Comparison of ENCODE assay signal across 9 mouse cellular contexts in the genomic region with DNA sequence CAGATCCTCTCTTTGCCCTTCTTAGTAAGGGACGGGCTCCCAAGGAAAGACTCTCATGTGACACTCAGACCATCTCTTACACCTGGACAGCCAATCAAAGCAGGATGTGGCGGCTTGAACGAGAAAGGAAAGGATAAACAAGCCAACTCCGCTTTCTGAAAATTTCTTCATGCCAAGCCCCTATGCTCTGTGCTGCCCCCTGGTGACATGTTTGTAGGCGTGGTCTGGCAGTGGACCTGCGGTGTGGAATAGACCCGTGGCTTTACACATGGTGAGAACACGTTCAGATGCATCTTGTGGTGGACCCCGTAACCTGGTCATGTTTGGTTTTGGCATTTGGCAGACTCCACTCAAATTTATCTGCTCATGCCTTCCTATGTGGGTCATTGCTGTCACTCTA. TPM values are rescaled to one million over a fixed set of nuclear protein-coding genes. Genes with fewer than 3 reads are reported as not detected.
DNase-seq lines count a peak whose midpoint lies in the region; ATAC-seq and TF ChIP-seq lines count a peak whose summit lies in the region.
"Had no signal": no experiment of that assay in that cellular context is flagged by ENCODE, and none has a peak within 500 bp of the region (broad histone marks: within the 10 kb centered on the region; RNA-seq: fewer than 3 reads in every experiment).

No protein-coding gene starts in this region.

- no peak overlapping the region for H3K4me3 ChIP-seq in lung, embryonic 14.5 days (ENCODE audit: low read depth, low read length)
- H3K4me3 ChIP-seq: megakaryocyte, embryonic 14.5 days had no signal

- H3K4me1 ChIP-seq in lung, embryonic 14.5 days (ENCODE audit: insufficient read depth): no peaks in the 10 kb centered on the region
- H3K4me1 ChIP-seq: megakaryocyte, embryonic 14.5 days had no signal

- TF ChIP-seq CTCF in lung, embryonic 14.5 days (IDR thresholded peaks at IDR 0.05; ENCODE audit: low read depth): peak; percentile 84

- no peaks in the 10 kb centered on the region for H3K27me3 ChIP-seq in lung, embryonic 14.5 days (ENCODE audit: insufficient read depth, low read length)

- WGBS in lung, embryonic 14.5 days: 39% methylated on average over 9 of the region's 9 CpGs

- no peak overlapping the region for H3K27ac ChIP-seq in lung, embryonic 14.5 days (ENCODE audit: low read depth)

- DNase-seq in adrenal gland, adult (ENCODE audit: inconsistent age in 2 of 2, low spot score in 1 of 2): peak; percentile 43 to 73
- no peak for DNase-seq in adrenal gland, adult 8-10 months
- peak; percentile 27 for DNase-seq in right cerebral cortex, adult 18-20 months
- no peak for DNase-seq in right cerebral cortex, postnatal 36 days (ENCODE audit: low spot score in 2 of 2)
- peak; percentile 35 for DNase-seq in induced T-regulatory cell, adult 2 months (ENCODE audit: low read depth)
- DNase-seq in lung, embryonic 14.5 days: peak; percentile 78
- DNase-seq in spleen, postnatal 10 days (ENCODE audit: low spot score in 2 of 2): peak; percentile 24 to 65

- no peaks in the 10 kb centered on the region for H3K36me3 ChIP-seq in lung, embryonic 14.5 days (ENCODE audit: insufficient read depth)

- H3K9ac ChIP-seq in lung, embryonic 14.5 days: no peak overlapping the region

- no peak overlapping the region for H3K4me2 ChIP-seq in lung, embryonic 14.5 days

- peak; percentile 83 for ATAC-seq in common myeloid progenitor, adult 5-6 weeks (replicated peaks; ENCODE audit: low read depth, poor library complexity, severe bottlenecking)
- no peak for ATAC-seq in lung, embryonic 14.5 days (ENCODE audit: insufficient read depth)

- H3K9me3 ChIP-seq in lung, embryonic 14.5 days (ENCODE audit: low read depth, low read length): no peaks in the 10 kb centered on the region

RNA-seq across cellular contexts. Expression of a gene that starts 58.9 kb away (rescaled TPM):
- total RNA-seq in adrenal gland, adult 8-10 months (2022): 1 to 10 TPM in 1 of 4 experiments, under 1 TPM in 3; 0.61 to 2.5 (median 0.73) TPM
- total RNA-seq in common myeloid progenitor, adult 5-6 weeks (2017): not detected in 2 replicates
- 1.2 and 1.8 TPM in 2 replicates for polyA plus RNA-seq in lung, embryonic 14.5 days (2014; fragmentation: Nextera tagmentation; extraction: Ambion mirVana)

Comparison
In these comparisons a context has a peak if more than half of its experiments do, and no peak if none do; other contexts are left out.
1. DNase-seq: peak in adrenal gland, adult (2 of 2), right cerebral cortex, adult 18-20 months (single experiment), induced T-regulatory cell, adult 2 months (single experiment), lung, embryonic 14.5 days (single experiment) and spleen, postnatal 10 days (2 of 2); none in adrenal gland, adult 8-10 months (single experiment) and right cerebral cortex, postnatal 36 days (0 of 2).